Mouse (Mus musculus) G1E (cell line): ENCODE results near the gene Pdia4. TPM values are rescaled to one million over a fixed set of nuclear protein-coding genes. Genes with fewer than 3 reads are reported as not detected.

Experiments
- ATAC-seq: 2 replicates; pipeline ENCODE4 v1.8.0; 2016; ENCODE audit warnings: mild to moderate bottlenecking; ENCODE audit not compliant: insufficient number of reproducible peaks, poor library complexity, low FRiP score, severe bottlenecking; ENCODE audit errors: extremely low read depth
- DNase-seq: peaks from one replicate; pipeline ENCODE4 v3.0.0; 2012; ENCODE audit warnings: low spot score
- H3K27me3 ChIP-seq: 2 replicates; pipeline ENCODE4 v1.6.1; 2012; ENCODE audit warnings: mild to moderate bottlenecking, low read length, inconsistent platforms; ENCODE audit not compliant: insufficient read depth
- H3K36me3 ChIP-seq: replicated peaks from 2 replicates; pipeline ENCODE3; 2012; ENCODE audit warnings: mild to moderate bottlenecking, inconsistent platforms
- H3K4me1 ChIP-seq: 2 replicates; pipeline ENCODE4 v1.6.1; 2012; ENCODE audit warnings: low read depth, low read length, inconsistent platforms, mixed read lengths; ENCODE audit not compliant: insufficient read depth
- H3K4me3 ChIP-seq: 2 replicates; pipeline ENCODE4 v1.5.1; 2012; ENCODE audit warnings: low read depth, mild to moderate bottlenecking, inconsistent platforms, low read length, moderate library complexity, mixed read lengths
- H3K9me3 ChIP-seq: replicated peaks from 2 replicates; pipeline ENCODE4 v1.6.1; 2012; ENCODE audit warnings: inconsistent platforms
- CTCF ChIP-seq: IDR thresholded peaks from 2 replicates; pipeline ENCODE4 v1.5.1; 2012; ENCODE audit warnings: low read depth, low read length, inconsistent platforms, mixed read lengths
- GATA1 ChIP-seq: IDR thresholded peaks from 2 replicates; pipeline ENCODE4 v1.6.1; 2012; ENCODE audit warnings: borderline replicate concordance, low read length, inconsistent platforms, mixed read lengths
- GATA2 ChIP-seq: IDR thresholded peaks from 2 replicates; pipeline ENCODE4 v1.6.1; 2012; ENCODE audit warnings: low read depth, low read length, inconsistent platforms, borderline replicate concordance
- POLR2AphosphoS5 ChIP-seq: IDR thresholded peaks from 2 replicates; pipeline ENCODE4 v1.6.1; 2012; ENCODE audit warnings: low read depth, low read length, inconsistent platforms; ENCODE audit not compliant: insufficient replicate concordance
- TAL1 ChIP-seq: conservative IDR thresholded peaks from 2 replicates; pipeline ENCODE4 v1.6.1; 2012; ENCODE audit warnings: low read depth, low read length, inconsistent platforms, mixed read lengths
- polyA plus RNA-seq: library from polyadenylated mRNA; stranded (reverse); fragments of >175 nt; gene quantifications from 2 replicates; pipeline ENCODE4 v1.2.3, GENCODE M21; 2012
- total RNA-seq, 2 experiments: library from RNA; stranded (forward) in 1 of 2; stranded (reverse) in 1 of 2; fragments of 200-1000 nt in 1 of 2; fragments of >200 nt in 1 of 2; fragmentation: Nextera tagmentation in 1 of 2; gene quantifications; 2 replicates each; pipeline ENCODE4 v1.2.3; 2014 to 2017

Gene Pdia4
- total and polyA plus RNA-seq, 3 experiments = 5.0 to 95.8 (median 46.6) TPM

- Histone ChIP-seq H3K4me3 (no peak overlapping the region), H3K4me1 (peaks cover 9% of the 10 kb centered on the region; the same call in 1 of the 2 replicates), H3K27me3 (no peaks in the 10 kb centered on the region), H3K36me3 (peaks cover 92% of the 10 kb centered on the region), H3K9me3 (no peaks in the 10 kb centered on the region)
- DNase-seq = no peak
- ATAC-seq = no peak
- TF ChIP-seq POLR2AphosphoS5 (no peak), TAL1 (no peak), GATA2 (no peak), GATA1 (no peak), CTCF (no peak)
Measured at GRCm38 (mm10) chr6:47805520-47805919, 7.7 kb downstream of the Pdia4 start.

DNA sequence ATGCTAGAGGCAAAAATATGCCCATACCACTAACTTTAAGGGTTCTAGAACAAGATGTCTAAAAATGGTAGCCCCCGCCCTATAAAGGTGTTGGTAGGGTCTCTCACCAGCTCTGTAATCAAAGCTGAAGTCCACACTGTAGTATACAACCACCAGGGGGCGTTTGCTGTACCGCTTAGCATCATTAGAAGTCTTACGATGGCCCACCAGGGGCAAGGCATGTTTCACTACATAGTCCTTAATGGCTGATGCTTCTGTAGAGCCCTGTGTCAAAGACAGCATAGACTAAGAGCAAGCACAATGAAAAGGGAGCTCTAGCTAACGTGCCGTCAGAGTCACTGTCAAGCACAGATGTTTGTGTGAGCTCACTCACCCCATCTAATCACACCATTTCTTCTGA lies 14.2 kb downstream of the Pdia4 start:
- ATAC-seq (peak; percentile 28; the same call in 1 of the 2 replicates), DNase-seq (peak; percentile 35)
- peak; percentile 71 for TF ChIP-seq CTCF
- TF ChIP-seq TAL1 = no peak
- Histone ChIP-seq H3K4me3 (no peak overlapping the region), H3K4me1 (no peaks in the 10 kb centered on the region), H3K36me3 (peaks cover 96% of the 10 kb centered on the region), H3K9me3 (no peaks in the 10 kb centered on the region), H3K27me3 (no peaks in the 10 kb centered on the region)

- TF ChIP-seq GATA2 = no peak
- no peak for TF ChIP-seq POLR2AphosphoS5
- TF ChIP-seq GATA1 = no peak
- TF ChIP-seq CTCF = no peak
- Histone ChIP-seq H3K36me3 (peaks cover 50% of the 10 kb centered on the region), H3K27me3 (no peaks in the 10 kb centered on the region), H3K4me3 (no peak overlapping the region), H3K9me3 (no peaks in the 10 kb centered on the region), H3K4me1 (0 out of 2 replicates have a peak, but pooled peaks cover 3% of the 10 kb centered on the region)
- no peak for ATAC-seq
- DNase-seq = no peak
Measured at GRCm38 (mm10) chr6:47794106-47794830, 19.0 kb downstream of the Pdia4 start.

DNA sequence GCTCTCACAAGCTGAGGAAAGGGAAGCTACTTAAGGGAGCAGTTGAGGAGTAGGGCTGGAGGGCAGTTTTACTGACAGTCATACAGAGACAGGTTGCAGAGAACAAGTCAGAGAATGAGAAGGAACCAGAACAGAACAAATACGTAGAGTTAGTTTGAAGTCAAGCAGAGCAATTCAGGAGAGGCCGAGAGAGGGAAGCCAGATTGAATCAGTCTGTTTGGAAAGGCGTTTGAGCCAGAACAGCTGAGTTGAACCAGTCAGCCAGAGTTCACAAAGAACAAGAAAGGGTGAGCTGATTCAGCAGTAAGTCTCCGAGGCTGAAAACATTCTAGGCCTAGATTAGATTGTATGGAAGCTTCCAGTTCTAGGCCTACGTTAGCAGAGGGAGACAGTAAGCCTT lies 19.9 kb downstream of the Pdia4 start:
- Histone ChIP-seq H3K36me3 (peaks cover 40% of the 10 kb centered on the region), H3K4me1 (peaks cover 13% of the 10 kb centered on the region), H3K27me3 (no peaks in the 10 kb centered on the region), H3K9me3 (no peaks in the 10 kb centered on the region), H3K4me3 (no peak overlapping the region)
- ATAC-seq = no peak
- TF ChIP-seq GATA2 (no peak), CTCF (no peak), TAL1 (no peak), GATA1 (no peak), POLR2AphosphoS5 (no peak)
- no peak for DNase-seq

- Histone ChIP-seq H3K36me3 (peaks cover 32% of the 10 kb centered on the region), H3K9me3 (no peaks in the 10 kb centered on the region), H3K27me3 (no peaks in the 10 kb centered on the region), H3K4me1 (peaks cover 13% of the 10 kb centered on the region), H3K4me3 (no peak overlapping the region)
- no peak for TF ChIP-seq GATA1
- no peak for TF ChIP-seq CTCF
- TF ChIP-seq GATA2 = no peak
- no peak for TF ChIP-seq POLR2AphosphoS5
- TF ChIP-seq TAL1 = no peak
- no peak for ATAC-seq
- no peak for DNase-seq
Measured at GRCm38 (mm10) chr6:47792533-47792932, 20.7 kb downstream of the Pdia4 start.

DNA sequence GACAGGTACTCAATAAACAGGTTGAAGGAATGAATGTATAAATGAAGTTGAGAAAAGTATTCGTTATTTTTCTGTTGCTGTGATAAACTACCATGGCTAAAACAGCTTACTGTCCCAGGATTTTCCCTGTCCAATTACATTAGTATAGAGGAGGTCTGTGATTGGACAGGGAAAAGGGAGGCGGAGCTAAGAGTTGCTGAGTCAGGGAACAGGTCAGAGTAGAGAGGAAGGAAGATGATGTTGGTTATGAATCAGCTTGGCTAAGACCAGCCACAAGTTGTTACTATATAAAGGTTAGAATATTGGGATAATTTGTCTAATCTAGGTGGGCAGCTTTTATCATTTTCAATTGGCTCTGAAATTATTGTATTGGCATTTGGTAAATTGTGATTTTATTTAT lies 22.5 kb downstream of the Pdia4 start:
- DNase-seq (peak; percentile 26), ATAC-seq (no peak)
- H3K27me3 ChIP-seq = no peaks in the 10 kb centered on the region
- TF ChIP-seq GATA1 (no peak), GATA2 (no peak), TAL1 (no peak), POLR2AphosphoS5 (no peak), CTCF (no peak)
- peaks cover 13% of the 10 kb centered on the region for H3K4me1 ChIP-seq
- no peak overlapping the region for H3K4me3 ChIP-seq
- H3K36me3 ChIP-seq = peaks cover 16% of the 10 kb centered on the region
- no peaks in the 10 kb centered on the region for H3K9me3 ChIP-seq
